Mouse (Mus musculus): ENCODE measurements around the gene Mybpc3.

The Mybpc3 gene

GRCm38 (mm10) chr2:91167629-91168028 is 49.7 kb downstream of the Mybpc3 start:
- no peak for DNase-seq (ENCODE audit: extremely low read depth, low read depth)

GRCm38 (mm10) chr2:91169587-91170322 is 51.8 kb downstream of the Mybpc3 start:
- DNase-seq (ENCODE audit: extremely low read depth, low read depth) = no peak

- no peak for DNase-seq (ENCODE audit: extremely low read depth, low read depth)
Observed at GRCm38 (mm10) chr2:91175490-91175889, 57.5 kb downstream of the Mybpc3 start.

GRCm38 (mm10) chr2:91176234-91176633 is 58.3 kb downstream of the Mybpc3 start:
- no peak for DNase-seq (ENCODE audit: extremely low read depth, low read depth)

DNA sequence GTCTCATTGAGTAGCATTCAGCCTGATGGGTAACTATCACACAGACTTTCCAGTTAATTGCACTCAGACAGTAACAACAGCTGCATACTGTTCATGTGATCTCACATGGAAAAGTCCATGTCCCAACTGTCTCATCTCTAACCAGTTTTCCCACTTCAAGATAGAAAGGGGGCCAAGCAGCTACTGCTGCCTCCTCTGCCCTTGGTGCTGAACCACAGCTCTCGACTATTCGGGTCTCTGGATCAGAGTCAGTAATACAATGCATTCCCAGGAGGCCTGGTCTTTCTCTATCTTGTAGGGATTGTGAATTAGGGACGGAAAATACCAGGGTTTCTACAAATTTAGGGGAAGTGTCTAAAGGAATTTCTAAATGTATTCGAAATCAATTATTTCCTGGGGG is 61.9 kb downstream of the Mybpc3 start:
- DNase-seq (ENCODE audit: extremely low read depth, low read depth) = no peak

DNA sequence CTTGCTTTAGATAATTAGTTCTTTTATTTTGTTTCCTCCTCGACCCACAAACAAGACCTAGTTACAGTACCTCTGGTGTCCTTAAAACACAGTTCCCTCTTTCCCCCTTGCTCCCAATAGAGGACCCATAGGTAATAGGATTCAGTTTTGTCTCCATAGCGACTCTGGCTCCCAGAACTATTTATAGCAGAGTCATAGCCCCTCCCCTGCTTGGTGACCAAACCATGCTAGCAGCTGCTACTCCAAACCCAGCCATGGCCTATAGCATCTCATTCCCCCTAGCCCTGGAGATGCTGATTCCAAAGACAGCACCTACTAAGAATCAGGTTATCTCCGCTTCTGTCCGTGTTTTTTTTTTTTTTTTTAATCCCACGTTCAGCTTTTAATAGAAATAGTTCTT is 62.8 kb downstream of the Mybpc3 start:
- no peak for DNase-seq (ENCODE audit: extremely low read depth, low read depth)

GRCm38 (mm10) chr2:91182016-91182404 is 64.1 kb downstream of the Mybpc3 start:
- no peak for DNase-seq (ENCODE audit: extremely low read depth, low read depth)

GRCm38 (mm10) chr2:91182405-91183147 is 64.6 kb downstream of the Mybpc3 start:
- DNase-seq (ENCODE audit: extremely low read depth, low read depth) = no peak

- peak; percentile 97 for DNase-seq (ENCODE audit: extremely low read depth, low read depth)
Observed at GRCm38 (mm10) chr2:91183148-91183513, 65.2 kb downstream of the Mybpc3 start.

GRCm38 (mm10) chr2:91183711-91184405 is 65.9 kb downstream of the Mybpc3 start, which contains the start of gene Madd:
Gene Madd, minus strand, starts transcription at chr2:91183837.
- peak; percentile 98 for DNase-seq (ENCODE audit: extremely low read depth, low read depth)
